Mouse (Mus musculus) hindbrain, embryonic 12.5 days (tissue): ENCODE measurements at regions not wholly inside any gene's neighbourhood (a gene's known extent, or its start where the extent isn't known, plus 50 kb on each side); places are given as distances from the start of the nearest gene placed in this dataset.

Experiments
- ATAC-seq: fragments of 200-750 bp; cut with Nextera tagmentation; 2 replicates; pipeline ENCODE4 v1.8.0; 2017; ENCODE audit warnings: moderate TSS enrichment; ENCODE audit not compliant: low FRiP score
- H3K27ac ChIP-seq: fragments of 300-500 bp; sonication (generic); 2 replicates; pipeline ENCODE4 v1.5.1; 2016; ENCODE audit warnings: mild to moderate bottlenecking
- H3K27me3 ChIP-seq: fragments of 300-500 bp; sonication (generic); 2 replicates; pipeline ENCODE4 v1.6.1; 2016; ENCODE audit warnings: mild to moderate bottlenecking
- H3K36me3 ChIP-seq: fragments of 300-500 bp; sonication (generic); 2 replicates; pipeline ENCODE4 v1.6.1; 2016; ENCODE audit warnings: mild to moderate bottlenecking
- H3K4me1 ChIP-seq: fragments of 300-500 bp; sonication (generic); 2 replicates; pipeline ENCODE4 v1.6.1; 2016
- H3K4me2 ChIP-seq: fragments of 300-500 bp; sonication (generic); replicated peaks from 2 replicates; pipeline ENCODE4 v1.6.1; 2016; ENCODE audit warnings: mild to moderate bottlenecking
- H3K4me3 ChIP-seq: fragments of 300-500 bp; sonication (generic); 2 replicates; pipeline ENCODE4 v1.5.1; 2016; ENCODE audit warnings: mild to moderate bottlenecking
- H3K9ac ChIP-seq: fragments of 300-500 bp; sonication (generic); 2 replicates; pipeline ENCODE4 v1.6.1; 2016; ENCODE audit warnings: mild to moderate bottlenecking, moderate library complexity
- H3K9me3 ChIP-seq: fragments of 300-500 bp; sonication (generic); replicated peaks from 2 replicates; pipeline ENCODE4 v1.6.1; 2016; ENCODE audit warnings: mild to moderate bottlenecking
- WGBS: fragments of 180-500 bp; shearing (Covaris S2); methylation state at CpG from one replicate; pipeline ENCODE4 v1.1.7; 2016; 5-methylcytosine and 5-hydroxymethylcytosine counted together

DNA sequence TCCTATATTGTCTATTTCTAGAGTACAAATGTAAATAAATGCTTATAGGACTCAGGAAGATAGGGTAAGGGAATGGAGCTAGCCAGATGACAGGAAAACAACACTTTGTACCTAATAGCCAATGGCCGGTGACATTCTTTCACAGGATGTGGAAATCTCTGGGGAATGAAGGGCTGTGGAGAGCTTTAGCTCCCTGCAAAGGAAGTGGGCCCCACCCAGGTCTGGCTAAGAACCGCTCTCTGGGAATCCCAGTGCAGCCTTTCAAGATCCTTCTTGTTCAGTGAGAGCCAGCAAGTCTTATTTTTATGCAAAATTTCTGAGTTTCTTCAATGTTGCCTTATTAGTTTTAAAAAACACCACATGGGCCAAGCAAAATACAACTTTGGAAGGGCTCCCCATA, 54.7 kb upstream of the Pappa2 start:
- ATAC-seq = no peak
- no peaks in the 10 kb centered on the region for H3K4me1 ChIP-seq
- H3K27ac ChIP-seq = no peak overlapping the region
- 73% methylated on average over 2 of the region's 2 CpGs for WGBS
- no peaks in the 10 kb centered on the region for H3K36me3 ChIP-seq
- H3K4me3 ChIP-seq = no peak overlapping the region
- no peak overlapping the region for H3K4me2 ChIP-seq
- no peaks in the 10 kb centered on the region for H3K9me3 ChIP-seq
- no peak overlapping the region for H3K9ac ChIP-seq
- no peaks in the 10 kb centered on the region for H3K27me3 ChIP-seq

- Histone ChIP-seq H3K36me3 (no peaks in the 10 kb centered on the region), H3K4me2 (no peak overlapping the region), H3K27me3 (no peaks in the 10 kb centered on the region), H3K4me3 (no peak overlapping the region), H3K4me1 (no peaks in the 10 kb centered on the region), H3K9ac (no peak overlapping the region), H3K9me3 (no peaks in the 10 kb centered on the region), H3K27ac (no peak overlapping the region)
- WGBS = 78% methylated on average over 6 of the region's 6 CpGs
- ATAC-seq = no peak
Observed at GRCm38 (mm10) chr1:159036371-159036770, 56.1 kb upstream of the Pappa2 start.

GRCm38 (mm10) chr1:159045870-159046385, 65.6 kb upstream of the Pappa2 start:
- ATAC-seq = no peak
- Histone ChIP-seq H3K4me1 (no peaks in the 10 kb centered on the region), H3K36me3 (no peaks in the 10 kb centered on the region), H3K4me3 (no peak overlapping the region), H3K27me3 (no peaks in the 10 kb centered on the region), H3K4me2 (no peak overlapping the region), H3K27ac (no peak overlapping the region), H3K9ac (no peak overlapping the region), H3K9me3 (no peaks in the 10 kb centered on the region)
- 73% methylated on average over 4 of the region's 4 CpGs for WGBS

GRCm38 (mm10) chr1:159065024-159065423, 84.7 kb upstream of the Pappa2 start:
- H3K9me3 ChIP-seq = no peaks in the 10 kb centered on the region
- no peaks in the 10 kb centered on the region for H3K27me3 ChIP-seq
- no peaks in the 10 kb centered on the region for H3K4me1 ChIP-seq
- no peaks in the 10 kb centered on the region for H3K36me3 ChIP-seq
- H3K4me3 ChIP-seq = no peak overlapping the region
- no peak overlapping the region for H3K4me2 ChIP-seq
- 79% methylated on average over 1 of the region's 1 CpGs for WGBS
- ATAC-seq = no peak
- no peak overlapping the region for H3K27ac ChIP-seq
- no peak overlapping the region for H3K9ac ChIP-seq

GRCm38 (mm10) chr1:159099205-159099604, 118.9 kb upstream of the Pappa2 start:
- no peaks in the 10 kb centered on the region for H3K36me3 ChIP-seq
- no peak for ATAC-seq
- H3K27me3 ChIP-seq = no peaks in the 10 kb centered on the region
- H3K4me1 ChIP-seq = no peaks in the 10 kb centered on the region
- H3K27ac ChIP-seq = no peak overlapping the region
- no peak overlapping the region for H3K4me3 ChIP-seq
- H3K4me2 ChIP-seq = no peak overlapping the region
- H3K9ac ChIP-seq = no peak overlapping the region
- WGBS = 81% methylated on average over 2 of the region's 2 CpGs
- H3K9me3 ChIP-seq = no peaks in the 10 kb centered on the region

- 72% methylated on average over 3 of the region's 3 CpGs for WGBS
- no peaks in the 10 kb centered on the region for H3K36me3 ChIP-seq
- no peak for ATAC-seq
- no peaks in the 10 kb centered on the region for H3K9me3 ChIP-seq
- no peaks in the 10 kb centered on the region for H3K4me1 ChIP-seq
- no peak overlapping the region for H3K4me2 ChIP-seq
- no peaks in the 10 kb centered on the region for H3K27me3 ChIP-seq
- no peak overlapping the region for H3K4me3 ChIP-seq
- H3K27ac ChIP-seq = no peak overlapping the region
- H3K9ac ChIP-seq = no peak overlapping the region
Observed at GRCm38 (mm10) chr1:159122201-159122600, 109.9 kb upstream of the Cop1 start.

- H3K27me3 ChIP-seq = no peaks in the 10 kb centered on the region
- no peaks in the 10 kb centered on the region for H3K4me1 ChIP-seq
- H3K27ac ChIP-seq = no peak overlapping the region
- H3K4me3 ChIP-seq = no peak overlapping the region
- ATAC-seq = no peak
- H3K9ac ChIP-seq = no peak overlapping the region
- no peaks in the 10 kb centered on the region for H3K36me3 ChIP-seq
- no peaks in the 10 kb centered on the region for H3K9me3 ChIP-seq
- H3K4me2 ChIP-seq = no peak overlapping the region
Observed at GRCm38 (mm10) chr1:159124874-159125273, 107.2 kb upstream of the Cop1 start.

DNA sequence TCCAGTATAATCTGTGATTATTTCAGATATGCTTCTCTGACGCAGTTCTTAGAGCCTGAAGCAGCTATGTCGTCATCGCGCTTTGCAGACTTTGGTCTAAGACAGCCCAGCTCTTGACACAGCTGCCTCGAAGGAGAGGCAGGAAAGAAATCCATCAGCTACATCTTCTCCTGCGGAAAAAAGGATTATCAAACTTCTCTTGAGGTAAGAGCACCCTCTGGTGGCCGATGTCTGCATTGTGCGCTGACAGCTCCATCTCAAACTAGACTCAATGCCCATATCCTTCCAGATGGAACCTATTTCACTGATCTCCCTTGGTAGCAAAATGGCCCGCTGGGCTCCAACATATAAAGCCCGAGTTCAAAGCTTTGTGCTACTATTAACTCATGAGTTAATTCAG, 96.8 kb upstream of the Cop1 start:
- 10% methylated on average over 10 of the region's 10 CpGs for WGBS
- Histone ChIP-seq H3K27ac (no peak overlapping the region), H3K9me3 (no peaks in the 10 kb centered on the region), H3K36me3 (no peaks in the 10 kb centered on the region), H3K4me3 (no peak overlapping the region), H3K9ac (no peak overlapping the region), H3K27me3 (no peaks in the 10 kb centered on the region), H3K4me2 (peak overlapping the region; percentile 25; the same call in 1 of the 2 replicates), H3K4me1 (no peaks in the 10 kb centered on the region)
- no peak; the same call in 1 of the 2 replicates for ATAC-seq

DNA sequence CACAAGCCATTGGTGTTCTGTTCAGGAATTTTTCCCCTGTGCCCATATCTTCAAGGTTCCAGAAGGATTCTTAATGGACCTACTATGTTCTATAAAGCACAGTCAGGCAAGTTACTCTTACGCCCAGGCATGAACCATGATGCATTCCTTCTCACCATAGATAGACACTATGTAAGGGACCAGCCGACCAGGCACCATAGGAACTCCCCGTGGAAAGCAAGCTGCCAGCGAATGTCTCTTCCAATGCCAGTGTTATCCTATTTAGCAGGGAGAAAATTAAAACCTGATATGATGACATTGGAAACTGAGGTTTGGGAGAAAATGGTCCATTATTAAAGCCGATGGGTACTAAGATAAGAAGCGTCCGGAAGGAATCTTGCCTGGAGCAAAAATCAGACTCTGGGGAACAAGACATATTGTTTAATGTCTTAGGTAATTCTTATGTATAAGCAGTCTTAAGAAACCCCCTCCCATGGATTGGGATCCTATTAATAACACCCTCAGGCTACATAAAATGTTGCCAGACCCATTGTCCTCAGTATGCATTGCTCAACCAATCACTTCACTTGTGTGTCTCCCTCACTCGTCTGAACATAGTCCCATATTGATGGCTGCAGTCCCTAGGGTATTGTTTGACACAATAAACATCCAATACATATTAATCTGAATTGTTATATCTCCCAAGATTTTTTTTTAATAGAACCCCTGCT, 84.2 kb upstream of the Cop1 start:
- H3K4me2 ChIP-seq = no peak overlapping the region
- H3K4me1 ChIP-seq = no peaks in the 10 kb centered on the region
- 80% methylated on average over 8 of the region's 8 CpGs for WGBS
- ATAC-seq = 0 out of 2 replicates have a peak, but pooled peaks have one; percentile 50
- no peaks in the 10 kb centered on the region for H3K27me3 ChIP-seq
- no peak overlapping the region for H3K4me3 ChIP-seq
- H3K9me3 ChIP-seq = no peaks in the 10 kb centered on the region
- no peak overlapping the region for H3K27ac ChIP-seq
- no peak overlapping the region for H3K9ac ChIP-seq
- no peaks in the 10 kb centered on the region for H3K36me3 ChIP-seq

DNA sequence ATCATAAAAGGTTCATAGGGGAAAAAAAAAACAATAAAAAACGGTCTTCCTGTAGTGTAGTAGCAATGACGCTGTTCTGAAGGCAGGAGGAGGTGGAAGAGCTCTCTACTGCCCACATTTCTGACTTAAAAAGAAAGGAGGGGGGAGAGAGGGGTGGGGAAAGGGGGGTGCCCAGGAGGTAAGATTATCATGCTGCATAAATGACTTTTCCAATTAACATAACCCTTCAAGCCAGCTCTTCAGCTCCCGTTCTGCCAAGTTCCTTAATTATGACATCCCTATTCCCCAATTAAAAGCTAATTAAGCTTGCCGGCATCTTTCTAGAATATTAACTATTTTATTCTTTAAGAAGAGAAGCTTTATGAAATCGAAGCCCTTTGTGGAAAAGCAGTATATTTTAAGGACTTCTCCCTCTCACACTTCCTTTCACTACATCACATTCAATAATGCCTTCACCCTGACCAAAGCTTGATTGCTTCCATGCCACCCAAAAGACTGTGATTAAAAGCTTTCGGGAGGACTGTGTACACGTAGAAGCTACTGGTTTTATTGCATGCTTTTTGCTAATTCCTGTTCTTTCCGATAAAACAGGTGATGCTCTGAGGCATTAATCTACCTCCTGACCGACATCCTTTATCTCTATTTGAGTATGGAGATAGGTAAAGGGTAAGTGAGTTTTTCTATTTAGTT, 83.5 kb upstream of the Cop1 start:
- H3K4me3 ChIP-seq = no peak overlapping the region
- no peak overlapping the region for H3K27ac ChIP-seq
- no peak overlapping the region for H3K4me2 ChIP-seq
- H3K36me3 ChIP-seq = no peaks in the 10 kb centered on the region
- H3K4me1 ChIP-seq = no peaks in the 10 kb centered on the region
- 0 out of 2 replicates have a peak, but pooled peaks have one; percentile 52 for ATAC-seq
- no peak overlapping the region for H3K9ac ChIP-seq
- H3K9me3 ChIP-seq = no peaks in the 10 kb centered on the region
- 71% methylated on average over 9 of the region's 9 CpGs for WGBS
- H3K27me3 ChIP-seq = no peaks in the 10 kb centered on the region

DNA sequence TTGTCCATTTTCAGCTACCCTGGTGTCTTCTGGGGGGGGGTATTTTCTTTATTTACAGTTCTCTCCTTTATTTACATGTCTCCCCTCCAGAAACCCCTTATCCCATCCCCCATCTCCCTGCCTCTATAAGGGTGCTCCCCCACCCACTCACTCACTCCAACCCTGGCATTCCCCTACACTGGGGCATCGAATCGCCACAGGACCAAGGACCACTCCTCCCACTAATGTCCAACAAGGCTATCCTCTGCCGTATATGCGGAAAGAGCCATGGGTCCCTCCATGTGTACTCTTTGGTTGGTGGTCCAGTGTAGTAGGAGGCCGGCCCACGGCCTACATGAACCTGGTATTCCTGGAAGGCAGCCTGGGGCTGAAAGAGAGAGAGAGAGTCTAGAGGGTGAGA, 82.9 kb upstream of the Cop1 start:
- H3K9ac ChIP-seq = no peak overlapping the region
- no peak for ATAC-seq

DNA sequence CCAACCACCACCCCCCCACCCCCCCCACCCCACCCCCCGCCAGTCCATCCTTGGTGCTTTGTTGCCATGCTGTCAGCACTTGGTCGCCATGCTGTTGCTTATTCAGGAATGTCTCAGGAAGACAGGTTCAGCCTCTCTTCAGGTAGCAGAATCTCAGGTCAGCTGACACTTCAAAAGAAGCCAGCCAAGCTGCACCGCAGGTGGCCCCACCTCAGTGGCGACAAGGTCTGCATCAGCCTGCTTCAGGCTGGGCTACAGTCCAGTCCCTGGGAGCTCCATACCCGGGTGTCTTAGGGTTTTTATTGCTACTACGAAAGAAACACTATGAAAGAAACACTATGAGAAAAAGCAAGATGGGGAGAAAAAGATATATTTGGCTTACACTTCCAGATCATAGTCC, 82.4 kb upstream of the Cop1 start:
- Histone ChIP-seq H3K27ac (no peak overlapping the region), H3K36me3 (no peaks in the 10 kb centered on the region), H3K4me3 (no peak overlapping the region), H3K27me3 (no peaks in the 10 kb centered on the region), H3K9me3 (no peaks in the 10 kb centered on the region), H3K4me2 (no peak overlapping the region), H3K4me1 (no peaks in the 10 kb centered on the region), H3K9ac (no peak overlapping the region)
- 40% methylated on average over 6 of the region's 6 CpGs for WGBS
- ATAC-seq = no peak

More for the DNA sequence above, 82.9 kb upstream of the Cop1 start:
- no peak overlapping the region for H3K27ac ChIP-seq
- no peaks in the 10 kb centered on the region for H3K36me3 ChIP-seq
- no peak overlapping the region for H3K4me2 ChIP-seq
- H3K27me3 ChIP-seq = no peaks in the 10 kb centered on the region
- H3K4me3 ChIP-seq = no peak overlapping the region
- WGBS = 87% methylated on average over 6 of the region's 6 CpGs
- no peaks in the 10 kb centered on the region for H3K4me1 ChIP-seq
- no peaks in the 10 kb centered on the region for H3K9me3 ChIP-seq

- H3K27ac ChIP-seq = no peak overlapping the region
- no peak for ATAC-seq
- H3K36me3 ChIP-seq = no peaks in the 10 kb centered on the region
- H3K9me3 ChIP-seq = no peaks in the 10 kb centered on the region
- no peak overlapping the region for H3K4me2 ChIP-seq
- no peaks in the 10 kb centered on the region for H3K27me3 ChIP-seq
- WGBS = 77% methylated on average over 5 of the region's 5 CpGs
- H3K4me3 ChIP-seq = no peak overlapping the region
- no peaks in the 10 kb centered on the region for H3K4me1 ChIP-seq
- no peak overlapping the region for H3K9ac ChIP-seq
Observed at GRCm38 (mm10) chr1:159150351-159150750, 81.8 kb upstream of the Cop1 start.
